Mouse (Mus musculus) T-helper 1 cell (primary cell): ENCODE measurements at regions not wholly inside any gene's neighbourhood (a gene's known extent, or its start where the extent isn't known, plus 50 kb on each side); places are given as distances from the start of the nearest gene placed in this dataset.
"Not testable (repeated sequence)": the region's sequence is repeated elsewhere in the genome, so short reads cannot be mapped to it uniquely, and the experiment has no call there.

Experiments used
- in situ Hi-C: fragments of 300-600 bp; cut with MboI, MseI; formaldehyde crosslinking; loops from one replicate; pipeline ENCODE4 v1.15.1; 2025; ENCODE audit warnings: high pct_unique_total_duplicates

- in situ Hi-C loops, result no loop called here
Measured at GRCm38 (mm10) chr17:4541020-4541743, 452.9 kb upstream of the Arid1b start.

DNA sequence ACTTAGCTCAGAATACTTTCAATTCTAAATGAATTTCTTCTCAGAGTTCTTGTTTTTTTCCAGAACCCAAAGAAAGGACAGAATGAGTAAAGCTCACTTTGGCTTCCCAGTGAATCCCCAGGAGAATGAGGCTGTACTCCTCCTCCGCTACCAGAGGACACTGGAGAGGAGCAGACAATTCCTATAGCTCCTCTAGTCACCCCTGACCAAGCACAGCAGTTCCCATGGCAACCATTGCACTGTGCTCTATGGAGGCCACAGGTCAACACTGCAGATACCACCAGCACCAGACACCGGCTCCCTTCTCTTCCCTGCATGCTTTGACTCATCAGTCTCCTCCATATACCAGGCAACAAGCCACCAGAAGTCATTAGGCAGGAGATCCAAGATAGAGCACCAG, 447.6 kb upstream of the Arid1b start:
- in situ Hi-C loops, result no loop called here

GRCm38 (mm10) chr17:4553026-4553425, 441.1 kb upstream of the Arid1b start:
- in situ Hi-C loops, result not testable (repeated sequence)

- in situ Hi-C loops, result no loop called here
Measured at GRCm38 (mm10) chr17:4563641-4564040, 430.5 kb upstream of the Arid1b start.

GRCm38 (mm10) chr17:4576883-4577282, 417.2 kb upstream of the Arid1b start:
- in situ Hi-C loops, result no loop called here

DNA sequence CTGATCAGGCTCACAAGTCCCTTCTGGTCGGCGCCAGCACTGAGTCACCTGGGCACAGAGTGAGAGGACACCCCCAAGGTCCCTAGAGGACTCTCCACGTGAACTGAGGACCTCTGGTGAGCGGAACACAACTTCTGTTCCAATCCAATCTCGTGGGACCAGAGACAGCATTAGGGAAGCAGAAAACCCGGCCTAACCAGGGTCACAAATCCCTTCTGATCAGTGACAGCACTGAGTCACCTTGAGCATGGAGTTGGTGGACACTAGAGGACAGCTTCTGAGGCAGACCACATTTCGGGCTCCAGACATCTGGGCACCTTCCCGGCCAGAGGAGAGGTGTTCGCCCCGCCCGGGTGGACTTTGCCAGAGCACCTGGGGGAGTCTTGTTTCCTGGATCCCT, 412.3 kb upstream of the Arid1b start:
- in situ Hi-C loops, result no loop called here

GRCm38 (mm10) chr17:4610481-4610880, 383.7 kb upstream of the Arid1b start:
- in situ Hi-C loops, result no loop called here

GRCm38 (mm10) chr17:4610993-4611392, 383.1 kb upstream of the Arid1b start:
- in situ Hi-C loops, result no loop called here

- in situ Hi-C loops, result no loop called here
Measured at GRCm38 (mm10) chr17:4611711-4612110, 382.4 kb upstream of the Arid1b start.

- in situ Hi-C loops, result no loop called here
Measured at GRCm38 (mm10) chr17:4612136-4612535, 382.0 kb upstream of the Arid1b start.

DNA sequence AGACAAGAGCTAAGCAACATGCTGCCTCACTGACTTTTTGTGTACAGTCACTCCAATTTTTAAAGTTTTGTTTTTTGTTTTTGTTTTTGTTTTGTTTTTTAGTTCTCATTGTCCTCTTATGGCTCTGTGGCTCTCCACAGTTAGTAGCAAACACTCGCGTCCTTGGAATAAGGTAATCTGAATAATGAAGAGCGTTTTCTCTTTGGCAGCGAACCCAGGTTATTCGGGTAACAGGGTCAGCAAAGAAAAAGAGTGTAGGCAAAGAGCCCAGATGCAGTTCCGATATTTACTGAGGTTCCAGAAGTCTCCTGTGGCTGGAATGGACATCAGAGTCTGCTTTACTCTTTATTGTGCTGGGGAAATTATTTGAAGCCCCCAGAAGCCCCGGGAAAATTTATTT, 381.4 kb upstream of the Arid1b start:
- in situ Hi-C loops, result no loop called here

- in situ Hi-C loops, result no loop called here
Measured at GRCm38 (mm10) chr17:4620361-4620760, 373.8 kb upstream of the Arid1b start.

- in situ Hi-C loops, result not testable (repeated sequence)
Measured at GRCm38 (mm10) chr17:4626126-4626525, 368.0 kb upstream of the Arid1b start.

- in situ Hi-C loops, result no loop called here
Measured at GRCm38 (mm10) chr17:4627542-4627941, 366.6 kb upstream of the Arid1b start.

GRCm38 (mm10) chr17:4631122-4631521, 363.0 kb upstream of the Arid1b start:
- in situ Hi-C loops, result no loop called here

- in situ Hi-C loops, result no loop called here
Measured at GRCm38 (mm10) chr17:4632506-4632905, 361.6 kb upstream of the Arid1b start.

GRCm38 (mm10) chr17:4633771-4634170, 360.4 kb upstream of the Arid1b start:
- in situ Hi-C loops, result no loop called here

- in situ Hi-C loops, result no loop called here
Measured at GRCm38 (mm10) chr17:4636796-4637353, 357.3 kb upstream of the Arid1b start.

DNA sequence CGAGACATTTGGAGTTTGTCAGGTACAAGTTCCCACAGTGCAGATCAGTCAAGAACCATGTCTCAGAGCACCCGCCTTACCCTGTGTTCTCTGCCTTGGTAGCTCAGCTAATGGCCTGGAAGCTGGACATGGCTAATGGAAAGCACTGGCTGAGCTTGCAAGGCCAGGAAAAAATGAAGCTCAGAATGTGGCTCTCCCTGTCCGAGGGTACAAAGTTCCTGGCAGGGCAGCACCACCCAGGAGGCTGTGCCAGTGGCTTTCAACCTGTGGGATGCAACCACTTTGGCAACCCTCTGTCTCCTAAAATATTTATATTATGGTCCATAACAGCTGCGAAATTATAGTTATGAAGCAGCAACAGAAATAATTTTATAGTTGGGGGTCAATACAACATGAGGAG, 354.6 kb upstream of the Arid1b start:
- in situ Hi-C loops, result no loop called here

DNA sequence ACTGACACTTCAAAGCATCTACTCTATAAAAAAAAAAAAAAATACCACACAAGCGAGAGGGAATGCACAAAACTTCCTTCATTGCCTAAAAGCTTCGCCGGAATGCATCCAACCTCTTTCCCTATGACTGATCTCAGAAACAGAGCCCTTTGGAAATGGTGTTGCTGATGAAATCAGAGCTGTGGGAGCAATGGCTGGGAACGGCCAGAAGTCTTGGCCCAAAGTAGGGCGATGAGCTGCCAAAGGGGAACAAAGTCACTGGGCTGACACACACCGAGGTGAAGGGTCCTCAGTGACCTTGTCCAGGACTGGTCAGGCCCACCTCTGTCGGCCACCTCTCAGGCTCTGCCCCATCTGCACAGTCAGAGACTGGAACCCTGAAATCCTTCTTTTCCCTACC, 353.6 kb upstream of the Arid1b start:
- in situ Hi-C loops, result no loop called here

DNA sequence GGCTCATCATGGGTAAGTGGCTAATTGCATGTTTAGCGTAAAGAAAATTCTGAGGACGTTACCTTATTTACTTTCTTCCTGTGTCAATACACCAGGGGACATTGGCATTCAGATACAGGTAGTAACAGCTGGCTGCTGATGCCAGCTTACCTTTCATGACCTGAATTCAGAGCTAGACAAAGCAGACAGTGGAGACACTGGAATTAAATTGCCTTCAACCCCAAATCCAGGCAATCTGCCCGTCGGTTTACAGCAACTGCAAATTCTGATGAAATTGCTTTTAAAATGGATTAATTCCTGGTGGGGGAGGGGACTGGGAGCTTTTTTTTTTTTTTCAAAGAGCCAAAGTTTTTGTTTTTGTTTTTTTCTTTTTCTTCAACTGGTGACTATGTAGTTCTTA, 353.0 kb upstream of the Arid1b start:
- in situ Hi-C loops, result no loop called here

GRCm38 (mm10) chr17:4642046-4642445, 352.1 kb upstream of the Arid1b start:
- in situ Hi-C loops, result no loop called here

DNA sequence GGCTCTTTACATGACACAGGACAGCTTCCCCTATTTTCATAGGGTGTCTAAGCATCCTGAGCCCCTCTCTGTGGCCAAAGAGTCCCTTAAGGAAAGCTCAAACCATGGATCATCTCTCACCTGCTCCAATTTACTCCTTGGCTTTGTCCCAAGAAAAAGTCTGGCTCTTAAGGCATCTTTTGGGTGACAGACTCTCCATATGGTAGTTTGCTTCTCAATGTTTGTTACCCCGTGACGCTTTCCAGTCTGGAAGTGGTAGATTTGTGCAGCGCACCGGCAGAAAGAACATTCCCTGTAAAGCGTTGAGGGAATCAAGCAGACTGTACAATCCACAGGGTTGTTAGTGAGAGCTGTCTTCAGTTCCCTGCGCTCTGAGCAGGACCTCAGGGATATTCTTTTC, 350.8 kb upstream of the Arid1b start:
- in situ Hi-C loops, result no loop called here

GRCm38 (mm10) chr17:4648603-4649002, 345.5 kb upstream of the Arid1b start:
- in situ Hi-C loops, result no loop called here
